Mouse (Mus musculus) gastrocnemius, postnatal 10 days (tissue): ENCODE results near the gene Acvr1. TPM values are rescaled to one million over a fixed set of nuclear protein-coding genes. Genes with fewer than 3 reads are reported as not detected.

Experiments
- DNase-seq: peaks from one replicate; pipeline ENCODE4 v3.0.0; 2021; ENCODE audit warnings: mixed read lengths
- total RNA-seq, 2 experiments: library from RNA; stranded (reverse); gene quantifications; 2 replicates each; pipeline ENCODE4 v1.2.3; 2021

The Acvr1 gene
- total RNA-seq, 2 experiments from 2014 or later = 23.6 to 31.1 TPM

GRCm38 (mm10) chr2:58557045-58557845 lies 9.7 kb downstream of the Acvr1 start:
- DNase-seq = no peak

GRCm38 (mm10) chr2:58552296-58552695 lies 14.7 kb downstream of the Acvr1 start:
- no peak for DNase-seq

- no peak for DNase-seq
Measured at GRCm38 (mm10) chr2:58551866-58552265, 15.1 kb downstream of the Acvr1 start.

- no peak for DNase-seq
Measured at GRCm38 (mm10) chr2:58550488-58550887, 16.5 kb downstream of the Acvr1 start.

- DNase-seq = no peak
Measured at GRCm38 (mm10) chr2:58549960-58550359, 17.0 kb downstream of the Acvr1 start.

- DNase-seq = no peak
Measured at GRCm38 (mm10) chr2:58548943-58549342, 18.0 kb downstream of the Acvr1 start.

- DNase-seq = no peak
Measured at GRCm38 (mm10) chr2:58546264-58546663, 20.7 kb downstream of the Acvr1 start.

- DNase-seq = no peak
Measured at GRCm38 (mm10) chr2:58544368-58544767, 22.6 kb downstream of the Acvr1 start.

- no peak for DNase-seq
Measured at GRCm38 (mm10) chr2:58543252-58543651, 23.7 kb downstream of the Acvr1 start.

- no peak for DNase-seq
Measured at GRCm38 (mm10) chr2:58538196-58538595, 28.8 kb downstream of the Acvr1 start.

GRCm38 (mm10) chr2:58536796-58537195 lies 30.2 kb downstream of the Acvr1 start:
- DNase-seq = no peak

GRCm38 (mm10) chr2:58535233-58535632 lies 31.7 kb downstream of the Acvr1 start:
- DNase-seq = no peak

GRCm38 (mm10) chr2:58534379-58534778 lies 32.6 kb downstream of the Acvr1 start:
- no peak for DNase-seq

GRCm38 (mm10) chr2:58533521-58534001 lies 33.4 kb downstream of the Acvr1 start:
- DNase-seq = no peak

GRCm38 (mm10) chr2:58532260-58532850 lies 34.6 kb downstream of the Acvr1 start:
- peak; percentile 83 for DNase-seq

GRCm38 (mm10) chr2:58530521-58530920 lies 36.4 kb downstream of the Acvr1 start:
- no peak for DNase-seq

- no peak for DNase-seq
Measured at GRCm38 (mm10) chr2:58529860-58530440, 37.0 kb downstream of the Acvr1 start.

- no peak for DNase-seq
Measured at GRCm38 (mm10) chr2:58529384-58529783, 37.6 kb downstream of the Acvr1 start.

GRCm38 (mm10) chr2:58527786-58528185 lies 39.2 kb downstream of the Acvr1 start:
- no peak for DNase-seq

- no peak for DNase-seq
Measured at GRCm38 (mm10) chr2:58524356-58524755, 42.6 kb downstream of the Acvr1 start.

GRCm38 (mm10) chr2:58523894-58524293 lies 43.1 kb downstream of the Acvr1 start:
- no peak for DNase-seq

- no peak for DNase-seq
Measured at GRCm38 (mm10) chr2:58523097-58523496, 43.9 kb downstream of the Acvr1 start.

GRCm38 (mm10) chr2:58521621-58522020 lies 45.3 kb downstream of the Acvr1 start:
- DNase-seq = no peak
